Comparison of ENCODE assay signal across 23 mouse cellular contexts in the genomic region with DNA sequence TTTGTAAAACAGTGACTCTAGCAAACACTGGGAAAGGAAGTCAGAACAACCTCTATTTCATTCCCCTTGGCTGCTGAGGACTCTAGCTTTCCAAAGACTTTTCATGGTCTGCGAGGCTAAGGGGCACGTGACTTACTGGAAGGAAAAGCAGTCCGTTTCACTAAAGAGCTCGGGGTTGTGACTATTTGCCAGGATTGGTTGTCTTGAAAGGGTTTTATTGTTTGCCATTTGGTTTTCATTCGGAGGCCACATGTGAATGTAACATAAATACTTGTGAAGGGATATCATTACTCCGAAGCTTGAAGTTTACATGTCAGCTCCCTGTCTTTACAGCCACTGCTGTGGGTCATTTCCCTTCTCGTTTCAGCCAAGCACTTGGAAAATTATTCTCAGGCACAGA.
DNase-seq lines count a peak whose midpoint lies in the region; ATAC-seq and TF ChIP-seq lines count a peak whose summit lies in the region.
"Had no signal": no experiment of that assay in that cellular context is flagged by ENCODE, and none has a peak within 500 bp of the region (broad histone marks: within the 10 kb centered on the region; RNA-seq: fewer than 3 reads in every experiment).

No protein-coding gene starts in this region.

- TF ChIP-seq POLR2A in lung, adult 2 months (IDR thresholded peaks at IDR 0.05; ENCODE audit: borderline replicate concordance, extremely low read depth, low read depth, low read length) = no peak

- intact Hi-C loops in heart, postnatal 25 days (cut with DNase I) = no loop called here
- intact Hi-C loops in left cerebral cortex, postnatal 10 days (cut with DNase I) = no loop called here
- intact Hi-C loops in heart, postnatal 10 days (cut with DNase I) = no loop called here

- H3K4me1 ChIP-seq in lung, embryonic 14.5 days (ENCODE audit: insufficient read depth) = no peaks in the 10 kb centered on the region
- H3K4me1 ChIP-seq in lung, adult 2 months (ENCODE audit: control insufficient read depth, insufficient read depth, low read length) = no peaks in the 10 kb centered on the region
- H3K4me1 ChIP-seq in embryonic facial prominence, embryonic 14.5 days (ENCODE audit: control insufficient read depth, insufficient read depth, low read length) = no peaks in the 10 kb centered on the region
- peaks cover 16% of the 10 kb centered on the region for H3K4me1 ChIP-seq in limb, embryonic 13.5 days
- H3K4me1 ChIP-seq: forebrain, embryonic 10.5 days; heart, embryonic 15.5 days; hindbrain, embryonic 15.5 days had no signal

- H3K27me3 ChIP-seq in lung, embryonic 14.5 days (ENCODE audit: insufficient read depth, low read length) = no peaks in the 10 kb centered on the region
- no peaks in the 10 kb centered on the region for H3K27me3 ChIP-seq in embryonic facial prominence, embryonic 14.5 days (replicated peaks; ENCODE audit: control insufficient read depth, insufficient read depth, low read length)
- peaks cover 25% of the 10 kb centered on the region for H3K27me3 ChIP-seq in limb, embryonic 13.5 days
- H3K27me3 ChIP-seq: CH12.LX; heart, embryonic 15.5 days; hindbrain, embryonic 15.5 days had no signal

- H3K4me3 ChIP-seq in lung, embryonic 14.5 days (ENCODE audit: low read depth, low read length) = no peak overlapping the region
- no peak overlapping the region for H3K4me3 ChIP-seq in lung, adult 2 months (replicated peaks; ENCODE audit: extremely low read depth, low read depth, low read length)
- no peak overlapping the region for H3K4me3 ChIP-seq in embryonic facial prominence, embryonic 14.5 days (ENCODE audit: low read depth, low read length)
- no peak overlapping the region for H3K4me3 ChIP-seq in limb, embryonic 13.5 days
- H3K4me3 ChIP-seq: forebrain, embryonic 10.5 days; heart, adult 2 months; heart, embryonic 15.5 days; hindbrain, embryonic 15.5 days had no signal

- H3K9me3 ChIP-seq in lung, embryonic 14.5 days (ENCODE audit: low read depth, low read length) = no peaks in the 10 kb centered on the region
- H3K9me3 ChIP-seq in embryonic facial prominence, embryonic 14.5 days (ENCODE audit: control insufficient read depth, low read length) = 0 out of 2 replicates have a peak, but pooled peaks cover 1% of the 10 kb centered on the region
- no peaks in the 10 kb centered on the region for H3K9me3 ChIP-seq in limb, embryonic 13.5 days
- H3K9me3 ChIP-seq: heart, embryonic 15.5 days; hindbrain, embryonic 15.5 days had no signal

- H3K36me3 ChIP-seq in lung, embryonic 14.5 days (ENCODE audit: insufficient read depth) = no peaks in the 10 kb centered on the region
- no peaks in the 10 kb centered on the region for H3K36me3 ChIP-seq in embryonic facial prominence, embryonic 14.5 days (ENCODE audit: control insufficient read depth, insufficient read depth, low read length)
- H3K36me3 ChIP-seq in limb, embryonic 13.5 days = no peaks in the 10 kb centered on the region
- H3K36me3 ChIP-seq: forebrain, embryonic 10.5 days; heart, embryonic 15.5 days; hindbrain, embryonic 15.5 days had no signal

- H3K27ac ChIP-seq in lung, embryonic 14.5 days (ENCODE audit: low read depth) = no peak overlapping the region
- no peak overlapping the region for H3K27ac ChIP-seq in embryonic facial prominence, embryonic 14.5 days (replicated peaks; ENCODE audit: low read depth, low read length)
- peak overlapping the region; percentile 75 for H3K27ac ChIP-seq in limb, embryonic 13.5 days
- H3K27ac ChIP-seq: forebrain, embryonic 10.5 days; heart, adult 2 months; heart, embryonic 15.5 days; hindbrain, embryonic 15.5 days had no signal

- WGBS in lung, embryonic 14.5 days = 46% methylated on average over 7 of the region's 7 CpGs
- WGBS in lung, adult 2 months = 56% methylated on average over 7 of the region's 7 CpGs
- 22% methylated on average over 7 of the region's 7 CpGs for WGBS in embryonic facial prominence, embryonic 14.5 days
- 15% methylated on average over 7 of the region's 7 CpGs for WGBS in limb, embryonic 13.5 days

- ATAC-seq in lung, embryonic 14.5 days (ENCODE audit: insufficient read depth) = no peak
- no peak for ATAC-seq in embryonic facial prominence, embryonic 14.5 days (ENCODE audit: low read depth)
- peak; percentile 48; the same call in 1 of the 2 replicates for ATAC-seq in limb, embryonic 13.5 days (ENCODE audit: low FRiP score, low read depth)
- ATAC-seq: activated CD4-positive, CD25-positive, alpha-beta regulatory T cell, adult 4 months; forebrain, embryonic 14.5 days; Patski had no signal

- peak; percentile 40 for DNase-seq in lung, embryonic 14.5 days
- no peak for DNase-seq in lung, adult 2 months
- peak; percentile 67 for DNase-seq in embryonic facial prominence, embryonic 14.5 days (ENCODE audit: low spot score)
- no peak for DNase-seq in frontal cortex, postnatal 10 days (ENCODE audit: low spot score in 2 of 2)
- no peak for DNase-seq in heart, postnatal 25 days (ENCODE audit: low spot score)
- DNase-seq in left cerebral cortex, postnatal 10 days (ENCODE audit: extremely low spot score in 1 of 2, low spot score in 2 of 2) = no peak
- no peak for DNase-seq in heart, postnatal 10 days
- DNase-seq: adrenal gland, postnatal 14 days; cerebellum, adult 11-12 months; cerebellum, adult 9-10 months; cerebellum, postnatal 25 days; gastrocnemius, postnatal 14 days; heart, adult 2 months; heart, postnatal 36 days had no signal

- no peak for TF ChIP-seq CTCF in lung, embryonic 14.5 days (IDR thresholded peaks at IDR 0.05; ENCODE audit: low read depth)
- no peak for TF ChIP-seq CTCF in lung, adult 2 months (IDR thresholded peaks at IDR 0.05; ENCODE audit: insufficient read depth, low read length)

- H3K9ac ChIP-seq in lung, embryonic 14.5 days = no peak overlapping the region
- no peak overlapping the region for H3K9ac ChIP-seq in embryonic facial prominence, embryonic 14.5 days (ENCODE audit: low read depth, low read length)
- no peak overlapping the region for H3K9ac ChIP-seq in limb, embryonic 13.5 days
- H3K9ac ChIP-seq: heart, embryonic 15.5 days; hindbrain, embryonic 15.5 days had no signal

- no peak overlapping the region for H3K4me2 ChIP-seq in lung, embryonic 14.5 days
- 0 out of 2 replicates have a peak overlapping the region, but pooled peaks have one; percentile 23 for H3K4me2 ChIP-seq in embryonic facial prominence, embryonic 14.5 days (ENCODE audit: low read depth, low read length)
- H3K4me2 ChIP-seq in limb, embryonic 13.5 days (replicated peaks) = 0 out of 2 replicates have a peak overlapping the region, but pooled peaks have one; percentile 14
- H3K4me2 ChIP-seq: heart, embryonic 11.5 days; heart, embryonic 15.5 days; hindbrain, embryonic 15.5 days had no signal

Comparison
In these comparisons a context has a peak if more than half of its experiments do, and no peak if none do; other contexts are left out.
1. DNase-seq: peak in lung, embryonic 14.5 days (single experiment) and embryonic facial prominence, embryonic 14.5 days (single experiment); none in lung, adult 2 months (single experiment), frontal cortex, postnatal 10 days (0 of 2), heart, postnatal 25 days (single experiment), left cerebral cortex, postnatal 10 days (0 of 2) and heart, postnatal 10 days (0 of 2).